8 mouse cellular contexts compared by ENCODE assay signal in genomic region chr19:45560153-45560890, GRCm38 (mm10). TPM values are rescaled to one million over a fixed set of nuclear protein-coding genes. Genes with fewer than 3 reads are reported as not detected.
DNase-seq lines count a peak whose midpoint lies in the region; ATAC-seq and TF ChIP-seq lines count a peak whose summit lies in the region.

TSS of gene Poll (minus strand) at chr19:45560531.
TSS of gene Gm17018 (plus strand) at chr19:45560615.

- peak within 1 kb of the TSS; percentile 99 for H3K4me2 ChIP-seq in forebrain, postnatal 0 days (ENCODE audit: low read depth)
- peak within 1 kb of the TSS; percentile 97 for H3K4me2 ChIP-seq in lung, embryonic 16.5 days (ENCODE audit: low read depth, low read length)

- no peak within 1 kb of the TSS for H3K27ac ChIP-seq in cerebellum, adult 2 months (ENCODE audit: insufficient read depth, low read length)
- H3K27ac ChIP-seq in forebrain, postnatal 0 days (ENCODE audit: low read depth, low read length): peak within 1 kb of the TSS; percentile 59
- H3K27ac ChIP-seq in lung, embryonic 16.5 days (ENCODE audit: low read length): peak within 1 kb of the TSS; percentile 60

- under 1% methylated on average over 35 of the region's 35 CpGs for WGBS in cerebellum, adult 2 months
- WGBS in forebrain, postnatal 0 days: under 1% methylated on average over 35 of the region's 35 CpGs
- under 1% methylated on average over 35 of the region's 35 CpGs for WGBS in lung, embryonic 16.5 days

- TF ChIP-seq CTCF in G1E (IDR thresholded peaks at IDR 0.05; ENCODE audit: low read depth, low read length): no peak
- TF ChIP-seq CTCF in cerebellum, adult 2 months (IDR thresholded peaks at IDR 0.05; ENCODE audit: borderline replicate concordance, insufficient read depth, low read depth, low read length): no peak
- TF ChIP-seq CTCF in forebrain, postnatal 0 days (IDR thresholded peaks at IDR 0.05; ENCODE audit: low read depth): no peak

- H3K4me3 ChIP-seq in G1E (ENCODE audit: low read depth, low read length): peak within 1 kb of the TSS; percentile 80
- H3K4me3 ChIP-seq in cerebellum, adult 2 months (replicated peaks; ENCODE audit: insufficient read depth, low read depth, low read length): peak within 1 kb of the TSS; percentile 70
- peak within 1 kb of the TSS; percentile 66 for H3K4me3 ChIP-seq in forebrain, postnatal 0 days (ENCODE audit: low read depth, low read length)
- peak within 1 kb of the TSS; percentile 85 for H3K4me3 ChIP-seq in lung, embryonic 16.5 days (ENCODE audit: low read length)

- peak; percentile 70; the same call in 1 of the 2 replicates for TF ChIP-seq POLR2A in cerebellum, adult 2 months (IDR thresholded peaks at IDR 0.05; ENCODE audit: borderline replicate concordance, insufficient read depth, low read length)

- DNase-seq in G1E (ENCODE audit: low spot score): peak; percentile 83
- peak; percentile 85 for DNase-seq in cerebellum, adult 2 months
- peak; percentile 89 for DNase-seq in forebrain, postnatal 0 days
- peak; percentile 88 for DNase-seq in heart, postnatal 4 days
- DNase-seq in layer of hippocampus, adult 9-11 months: peak; percentile 83
- DNase-seq in ovary, adult 18-20 months (ENCODE audit: low spot score): peak; percentile 67
- DNase-seq in thymus, postnatal 0 days (ENCODE audit: low spot score): peak; percentile 89

- no peaks in the 10 kb centered on the region for H3K9me3 ChIP-seq in G1E (replicated peaks)
- no peaks in the 10 kb centered on the region for H3K9me3 ChIP-seq in forebrain, postnatal 0 days (ENCODE audit: low read length)
- H3K9me3 ChIP-seq in lung, embryonic 16.5 days (ENCODE audit: control insufficient read depth, low read length): no peaks in the 10 kb centered on the region

- peaks cover 58% of the 10 kb centered on the region for H3K36me3 ChIP-seq in G1E (replicated peaks)
- no peaks in the 10 kb centered on the region for H3K36me3 ChIP-seq in forebrain, postnatal 0 days (ENCODE audit: insufficient read depth)
- H3K36me3 ChIP-seq in lung, embryonic 16.5 days (ENCODE audit: control insufficient read depth, insufficient read depth, low read length): peaks cover 2% of the 10 kb centered on the region; the same call in 1 of the 2 replicates

- ATAC-seq in G1E (ENCODE audit: extremely low read depth, insufficient number of reproducible peaks, low FRiP score, poor library complexity, severe bottlenecking): peak; percentile 78
- ATAC-seq in forebrain, postnatal 0 days: peak; percentile 97
- ATAC-seq in lung, embryonic 16.5 days (ENCODE audit: low read depth): peak; percentile 89

- H3K4me1 ChIP-seq in G1E (ENCODE audit: insufficient read depth, low read depth, low read length): peaks cover 38% of the 10 kb centered on the region
- H3K4me1 ChIP-seq in cerebellum, adult 2 months (ENCODE audit: control insufficient read depth, insufficient read depth, low read length): no peaks in the 10 kb centered on the region
- peaks cover 4% of the 10 kb centered on the region; the same call in 1 of the 2 replicates for H3K4me1 ChIP-seq in forebrain, postnatal 0 days (ENCODE audit: insufficient read depth)
- peaks cover 9% of the 10 kb centered on the region for H3K4me1 ChIP-seq in lung, embryonic 16.5 days (replicated peaks; ENCODE audit: control insufficient read depth, insufficient read depth, low read length)

- no peaks in the 10 kb centered on the region for H3K27me3 ChIP-seq in G1E (ENCODE audit: insufficient read depth, low read length)
- no peaks in the 10 kb centered on the region for H3K27me3 ChIP-seq in cerebellum, adult 2 months (ENCODE audit: control insufficient read depth, insufficient read depth, low read length)
- H3K27me3 ChIP-seq in forebrain, postnatal 0 days (ENCODE audit: insufficient read depth, low read length): no peaks in the 10 kb centered on the region
- H3K27me3 ChIP-seq in lung, embryonic 16.5 days (ENCODE audit: control insufficient read depth, insufficient read depth, low read depth, low read length): no peaks in the 10 kb centered on the region

- peak within 1 kb of the TSS; percentile 57 for H3K9ac ChIP-seq in forebrain, postnatal 0 days
- H3K9ac ChIP-seq in lung, embryonic 16.5 days (ENCODE audit: low read length): peak within 1 kb of the TSS; percentile 94

RNA-seq across cellular contexts. Expression of gene Poll, which starts in this region (rescaled TPM):
- total RNA-seq in G1E (2014; fragmentation: Nextera tagmentation) (7.6 TPM in 2 replicates), G1E (2017) (9.4 and 10.2 TPM in 2 replicates)
- 14.0 and 15.9 TPM in 2 replicates for polyA plus RNA-seq in G1E (2012)
- polyA plus RNA-seq in cerebellum, adult 2 months (2012; rRNA removed): 14.5 and 14.6 TPM in 2 replicates
- 10.9 and 11.8 TPM in 2 replicates for total RNA-seq in forebrain, postnatal 0 days (2014; rRNA removed)
- 9.1 and 10.8 TPM in 2 replicates for polyA plus RNA-seq in forebrain, postnatal 0 days (2015; fragmentation: Nextera tagmentation; extraction: Ambion mirVana)
- 1 to 10 TPM; 8.1 to 8.5 TPM for total RNA-seq in heart, postnatal 4 days (2021)
- polyA plus RNA-seq in lung, embryonic 16.5 days (2015; fragmentation: Nextera tagmentation; extraction: Ambion mirVana): 17.4 and 18.7 TPM in 2 replicates
- 5.1 and 5.7 TPM in 2 replicates for polyA plus RNA-seq in thymus, postnatal 0 days (2015; fragmentation: Nextera tagmentation; extraction: Ambion mirVana)

RNA-seq across cellular contexts. Expression of gene Gm17018, which starts in this region (rescaled TPM):
- total RNA-seq in G1E (2014; fragmentation: Nextera tagmentation) (11.4 and 13.0 TPM in 2 replicates), G1E (2017) (22.6 and 28.4 TPM in 2 replicates)
- polyA plus RNA-seq in G1E (2012): 19.5 and 27.2 TPM in 2 replicates
- polyA plus RNA-seq in cerebellum, adult 2 months (2012; rRNA removed): 44.6 and 56.7 TPM in 2 replicates
- total RNA-seq in forebrain, postnatal 0 days (2014; rRNA removed): 20.7 and 26.4 TPM in 2 replicates
- 61.4 and 69.6 TPM in 2 replicates for polyA plus RNA-seq in forebrain, postnatal 0 days (2015; fragmentation: Nextera tagmentation; extraction: Ambion mirVana)
- 10 to 100 TPM; 17.2 to 22.8 TPM for total RNA-seq in heart, postnatal 4 days (2021)
- 55.0 and 60.5 TPM in 2 replicates for polyA plus RNA-seq in lung, embryonic 16.5 days (2015; fragmentation: Nextera tagmentation; extraction: Ambion mirVana)
- 49.5 and 54.3 TPM in 2 replicates for polyA plus RNA-seq in thymus, postnatal 0 days (2015; fragmentation: Nextera tagmentation; extraction: Ambion mirVana)
